ENCODE assay signal across 21 mouse cellular contexts in genomic region chr3:130161323-130161917, GRCm38 (mm10). TPM values are rescaled to one million over a fixed set of nuclear protein-coding genes. Genes with fewer than 3 reads are reported as not detected.
DNase-seq lines count a peak whose midpoint lies in the region; ATAC-seq lines count a peak whose summit lies in the region.
"Had no signal": no experiment of that assay in that cellular context is flagged by ENCODE, and none has a peak within 500 bp of the region (broad histone marks: within the 10 kb centered on the region; RNA-seq: fewer than 3 reads in every experiment).

No protein-coding gene starts in this region.

- DNase-seq in embryo, embryonic 10 days (ENCODE audit: low spot score) = peak; percentile 27
- no peak for DNase-seq in embryo, embryonic 9.5 days (ENCODE audit: extremely low spot score)
- DNase-seq in midbrain, embryonic 10.5 days (ENCODE audit: low spot score) = no peak
- DNase-seq in hindlimb bud, embryonic 11.5 days (ENCODE audit: extremely low spot score, low read depth, low spot score) = peak; percentile 78
- DNase-seq in thymus, postnatal 4 days = no peak
- no peak for DNase-seq in natural killer cell, adult 2 months (ENCODE audit: low spot score in 2 of 2)
- DNase-seq: adrenal gland, adult 2 months; cerebellum, adult 9-10 months; heart, postnatal 36 days; kidney, postnatal 36 days; lung, adult 18-20 months; lung, postnatal 14 days; right cerebral cortex, postnatal 14 days; spleen, adult 18-20 months; thymus, postnatal 36 days had no signal

- no peak overlapping the region for H3K9ac ChIP-seq in midbrain, embryonic 15.5 days
- no peak overlapping the region for H3K9ac ChIP-seq in neural tube, embryonic 12.5 days
- H3K9ac ChIP-seq: heart, embryonic 13.5 days; intestine, embryonic 15.5 days had no signal

- no peak overlapping the region for H3K27ac ChIP-seq in midbrain, embryonic 15.5 days
- H3K27ac ChIP-seq in midbrain, embryonic 10.5 days (replicated peaks) = no peak overlapping the region
- no peak overlapping the region for H3K27ac ChIP-seq in neural tube, embryonic 12.5 days
- H3K27ac ChIP-seq: heart, embryonic 13.5 days; intestine, embryonic 15.5 days had no signal

- H3K4me3 ChIP-seq in midbrain, embryonic 15.5 days = no peak overlapping the region
- no peak overlapping the region for H3K4me3 ChIP-seq in midbrain, embryonic 10.5 days
- H3K4me3 ChIP-seq in neural tube, embryonic 12.5 days = no peak overlapping the region
- H3K4me3 ChIP-seq: heart, embryonic 13.5 days; intestine, embryonic 15.5 days; megakaryocyte, embryonic 14.5 days had no signal

- no peaks in the 10 kb centered on the region for H3K4me1 ChIP-seq in midbrain, embryonic 15.5 days
- H3K4me1 ChIP-seq in midbrain, embryonic 10.5 days = no peaks in the 10 kb centered on the region; the same call in 1 of the 2 replicates
- no peaks in the 10 kb centered on the region for H3K4me1 ChIP-seq in neural tube, embryonic 12.5 days
- H3K4me1 ChIP-seq: heart, embryonic 13.5 days; intestine, embryonic 15.5 days; megakaryocyte, embryonic 14.5 days had no signal

- no peaks in the 10 kb centered on the region for H3K27me3 ChIP-seq in midbrain, embryonic 15.5 days (replicated peaks)
- no peaks in the 10 kb centered on the region for H3K27me3 ChIP-seq in midbrain, embryonic 10.5 days (ENCODE audit: low read depth, poor library complexity, severe bottlenecking)
- H3K27me3 ChIP-seq in neural tube, embryonic 12.5 days (replicated peaks) = no peaks in the 10 kb centered on the region
- H3K27me3 ChIP-seq: heart, embryonic 13.5 days; intestine, embryonic 15.5 days; megakaryocyte, embryonic 14.5 days had no signal

- WGBS in midbrain, embryonic 15.5 days = 38% methylated on average over 13 of the region's 13 CpGs
- WGBS in midbrain, embryonic 10.5 days = 73% methylated on average over 13 of the region's 13 CpGs
- WGBS in neural tube, embryonic 12.5 days = 36% methylated on average over 13 of the region's 13 CpGs

- H3K4me2 ChIP-seq in midbrain, embryonic 15.5 days = no peak overlapping the region
- peak overlapping the region; percentile 27 for H3K4me2 ChIP-seq in neural tube, embryonic 12.5 days (replicated peaks)
- H3K4me2 ChIP-seq: heart, embryonic 13.5 days; intestine, embryonic 15.5 days; liver, embryonic 11.5 days had no signal

- H3K36me3 ChIP-seq in midbrain, embryonic 15.5 days (replicated peaks) = no peaks in the 10 kb centered on the region
- H3K36me3 ChIP-seq in midbrain, embryonic 10.5 days = no peaks in the 10 kb centered on the region
- no peaks in the 10 kb centered on the region for H3K36me3 ChIP-seq in neural tube, embryonic 12.5 days
- H3K36me3 ChIP-seq: heart, embryonic 13.5 days; intestine, embryonic 15.5 days had no signal

- ATAC-seq in midbrain, embryonic 15.5 days (replicated peaks) = 0 out of 2 replicates have a peak, but pooled peaks have one; percentile 37
- ATAC-seq in neural tube, embryonic 12.5 days (ENCODE audit: low FRiP score, low read depth) = 0 out of 2 replicates have a peak, but pooled peaks have one; percentile 48
- ATAC-seq: intestine, embryonic 15.5 days had no signal

- H3K9me3 ChIP-seq in midbrain, embryonic 15.5 days = no peaks in the 10 kb centered on the region
- H3K9me3 ChIP-seq in midbrain, embryonic 10.5 days (replicated peaks) = no peaks in the 10 kb centered on the region
- H3K9me3 ChIP-seq in neural tube, embryonic 12.5 days = no peaks in the 10 kb centered on the region
- H3K9me3 ChIP-seq: heart, embryonic 13.5 days; intestine, embryonic 15.5 days had no signal

RNA-seq across cellular contexts. Expression of gene Col25a1, which starts 30.1 kb away (rescaled TPM):
- 14.4 and 15.3 TPM in 2 replicates for polyA plus RNA-seq in midbrain, embryonic 15.5 days (2015; fragmentation: Nextera tagmentation; extraction: Ambion mirVana)
- 1.5 and 2.4 TPM in 2 replicates for polyA plus RNA-seq in midbrain, embryonic 10.5 days (2016; fragmentation: Nextera tagmentation; extraction: Ambion mirVana)
- 5.4 and 6.2 TPM in 2 replicates for polyA plus RNA-seq in neural tube, embryonic 12.5 days (2016; fragmentation: Nextera tagmentation; extraction: Ambion mirVana)

Comparison
In these comparisons a context has a peak if more than half of its experiments do, and no peak if none do; other contexts are left out.
1. DNase-seq: peak in embryo, embryonic 10 days (single experiment) and hindlimb bud, embryonic 11.5 days (single experiment); none in embryo, embryonic 9.5 days (single experiment), midbrain, embryonic 10.5 days (single experiment), thymus, postnatal 4 days (single experiment) and natural killer cell, adult 2 months (0 of 2).